Mouse (Mus musculus): ENCODE results near the gene Ascc3. TPM values are rescaled to one million over a fixed set of nuclear protein-coding genes. Genes with fewer than 3 reads are reported as not detected.

The Ascc3 gene
- polyA plus RNA-seq, 1 experiment from 2014 or later: 16.5 TPM

GRCm38 (mm10) chr10:50886305-50886704 lies 293.8 kb downstream of the Ascc3 start:
- no peaks in the 10 kb centered on the region for H3K36me3 ChIP-seq (ENCODE audit: control insufficient read depth, insufficient read depth, low read length)
- H3K4me3 ChIP-seq (ENCODE audit: low read length): no peak overlapping the region
- peaks cover 26% of the 10 kb centered on the region for H3K27me3 ChIP-seq (replicated peaks; ENCODE audit: control insufficient read depth, insufficient read depth, low read length)
- no peak overlapping the region for H3K27ac ChIP-seq (ENCODE audit: low read length)
- 62% methylated on average over 4 of the region's 4 CpGs for WGBS
- H3K4me1 ChIP-seq (ENCODE audit: control insufficient read depth, insufficient read depth, low read length): no peaks in the 10 kb centered on the region
- H3K9me3 ChIP-seq (ENCODE audit: control insufficient read depth, low read length): no peaks in the 10 kb centered on the region
- no peak overlapping the region for H3K4me2 ChIP-seq (ENCODE audit: low read depth, low read length)
- no peak overlapping the region for H3K9ac ChIP-seq (ENCODE audit: low read depth, low read length)
- ATAC-seq: no peak

GRCm38 (mm10) chr10:50890621-50891020 lies 298.2 kb downstream of the Ascc3 start:
- Histone ChIP-seq H3K4me3 (ENCODE audit: low read length) (no peak overlapping the region), H3K27ac (ENCODE audit: low read length) (no peak overlapping the region), H3K36me3 (ENCODE audit: control insufficient read depth, insufficient read depth, low read length) (no peaks in the 10 kb centered on the region), H3K4me2 (ENCODE audit: low read depth, low read length) (no peak overlapping the region), H3K4me1 (ENCODE audit: control insufficient read depth, insufficient read depth, low read length) (peaks cover 11% of the 10 kb centered on the region), H3K9me3 (ENCODE audit: control insufficient read depth, low read length) (no peaks in the 10 kb centered on the region), H3K27me3 (replicated peaks; ENCODE audit: control insufficient read depth, insufficient read depth, low read length) (peaks cover 58% of the 10 kb centered on the region), H3K9ac (ENCODE audit: low read depth, low read length) (no peak overlapping the region)
- 14% methylated on average over 6 of the region's 6 CpGs for WGBS
- ATAC-seq: no peak

- ATAC-seq: no peak
- Histone ChIP-seq H3K9me3 (ENCODE audit: control insufficient read depth, low read length) (no peaks in the 10 kb centered on the region), H3K27me3 (replicated peaks; ENCODE audit: control insufficient read depth, insufficient read depth, low read length) (peaks cover 61% of the 10 kb centered on the region), H3K36me3 (ENCODE audit: control insufficient read depth, insufficient read depth, low read length) (no peaks in the 10 kb centered on the region), H3K4me1 (ENCODE audit: control insufficient read depth, insufficient read depth, low read length) (peaks cover 11% of the 10 kb centered on the region), H3K27ac (ENCODE audit: low read length) (no peak overlapping the region), H3K4me2 (ENCODE audit: low read depth, low read length) (no peak overlapping the region), H3K4me3 (ENCODE audit: low read length) (no peak overlapping the region), H3K9ac (ENCODE audit: low read depth, low read length) (no peak overlapping the region)
- WGBS: 1% methylated on average over 26 of the region's 26 CpGs
These were observed 299.6 kb downstream of the Ascc3 start for GRCm38 (mm10) chr10:50891876-50892711.

- Histone ChIP-seq H3K27ac (ENCODE audit: low read length) (no peak overlapping the region), H3K4me2 (ENCODE audit: low read depth, low read length) (no peak overlapping the region), H3K27me3 (replicated peaks; ENCODE audit: control insufficient read depth, insufficient read depth, low read length) (peaks cover 61% of the 10 kb centered on the region), H3K36me3 (ENCODE audit: control insufficient read depth, insufficient read depth, low read length) (no peaks in the 10 kb centered on the region), H3K9me3 (ENCODE audit: control insufficient read depth, low read length) (no peaks in the 10 kb centered on the region), H3K4me3 (ENCODE audit: low read length) (no peak overlapping the region), H3K4me1 (ENCODE audit: control insufficient read depth, insufficient read depth, low read length) (peaks cover 11% of the 10 kb centered on the region), H3K9ac (ENCODE audit: low read depth, low read length) (no peak overlapping the region)
- no peak for ATAC-seq
- WGBS: 3% methylated on average over 15 of the region's 15 CpGs
These were observed 300.4 kb downstream of the Ascc3 start for GRCm38 (mm10) chr10:50892751-50893320.

GRCm38 (mm10) chr10:50893546-50893945 lies 301.1 kb downstream of the Ascc3 start:
- H3K4me3 ChIP-seq (ENCODE audit: low read length): no peak overlapping the region
- H3K4me1 ChIP-seq (ENCODE audit: control insufficient read depth, insufficient read depth, low read length): peaks cover 11% of the 10 kb centered on the region
- H3K9me3 ChIP-seq (ENCODE audit: control insufficient read depth, low read length): no peaks in the 10 kb centered on the region
- H3K27ac ChIP-seq (ENCODE audit: low read length): no peak overlapping the region
- H3K36me3 ChIP-seq (ENCODE audit: control insufficient read depth, insufficient read depth, low read length): no peaks in the 10 kb centered on the region
- H3K9ac ChIP-seq (ENCODE audit: low read depth, low read length): no peak overlapping the region
- no peak for ATAC-seq
- H3K4me2 ChIP-seq (ENCODE audit: low read depth, low read length): no peak overlapping the region
- 4% methylated on average over 10 of the region's 10 CpGs for WGBS
- H3K27me3 ChIP-seq (replicated peaks; ENCODE audit: control insufficient read depth, insufficient read depth, low read length): peaks cover 63% of the 10 kb centered on the region

GRCm38 (mm10) chr10:50894170-50894991 lies 301.9 kb downstream of the Ascc3 start, which contains the start of gene Sim1:
Gene Sim1 (plus strand): TSS chr10:50894754.
- WGBS: under 1% methylated on average over 61 of the region's 62 CpGs
- peak; percentile 89 for ATAC-seq
- peaks cover 11% of the 10 kb centered on the region for H3K4me1 ChIP-seq (ENCODE audit: control insufficient read depth, insufficient read depth, low read length)
- H3K36me3 ChIP-seq (ENCODE audit: control insufficient read depth, insufficient read depth, low read length): no peaks in the 10 kb centered on the region
- no peak within 1 kb of the TSS for H3K27ac ChIP-seq (ENCODE audit: low read length)
- H3K4me3 ChIP-seq (ENCODE audit: low read length): peak within 1 kb of the TSS; percentile 48
- H3K9ac ChIP-seq (ENCODE audit: low read depth, low read length): no peak within 1 kb of the TSS
- peak within 1 kb of the TSS; percentile 74 for H3K4me2 ChIP-seq (ENCODE audit: low read depth, low read length)
- H3K27me3 ChIP-seq (replicated peaks; ENCODE audit: control insufficient read depth, insufficient read depth, low read length): peaks cover 61% of the 10 kb centered on the region
- H3K9me3 ChIP-seq (ENCODE audit: control insufficient read depth, low read length): no peaks in the 10 kb centered on the region

- WGBS: under 1% methylated on average over 44 of the region's 44 CpGs
- Histone ChIP-seq H3K36me3 (ENCODE audit: control insufficient read depth, insufficient read depth, low read length) (no peaks in the 10 kb centered on the region), H3K27me3 (replicated peaks; ENCODE audit: control insufficient read depth, insufficient read depth, low read length) (peaks cover 55% of the 10 kb centered on the region), H3K9ac (ENCODE audit: low read depth, low read length) (no peak overlapping the region), H3K4me3 (ENCODE audit: low read length) (peak overlapping the region; percentile 48), H3K9me3 (ENCODE audit: control insufficient read depth, low read length) (no peaks in the 10 kb centered on the region), H3K4me2 (ENCODE audit: low read depth, low read length) (peak overlapping the region; percentile 74), H3K4me1 (ENCODE audit: control insufficient read depth, insufficient read depth, low read length) (peaks cover 11% of the 10 kb centered on the region), H3K27ac (ENCODE audit: low read length) (no peak overlapping the region)
- ATAC-seq: peak; percentile 40
These were observed 302.8 kb downstream of the Ascc3 start for GRCm38 (mm10) chr10:50895091-50895790.

- Histone ChIP-seq H3K9ac (ENCODE audit: low read depth, low read length) (no peak overlapping the region), H3K4me3 (ENCODE audit: low read length) (no peak overlapping the region), H3K27me3 (replicated peaks; ENCODE audit: control insufficient read depth, insufficient read depth, low read length) (peaks cover 57% of the 10 kb centered on the region), H3K4me1 (ENCODE audit: control insufficient read depth, insufficient read depth, low read length) (peaks cover 11% of the 10 kb centered on the region), H3K9me3 (ENCODE audit: control insufficient read depth, low read length) (no peaks in the 10 kb centered on the region), H3K27ac (ENCODE audit: low read length) (no peak overlapping the region), H3K36me3 (ENCODE audit: control insufficient read depth, insufficient read depth, low read length) (no peaks in the 10 kb centered on the region), H3K4me2 (ENCODE audit: low read depth, low read length) (no peak overlapping the region)
- 6% methylated on average over 21 of the region's 21 CpGs for WGBS
- ATAC-seq: no peak
These were observed 303.7 kb downstream of the Ascc3 start for GRCm38 (mm10) chr10:50895881-50896766.

Measured in intestine, embryonic 16.5 days (tissue).